ENCODE assay signal across 14 mouse cellular contexts in genomic region chr8:84553617-84554016, GRCm38 (mm10).
DNase-seq lines count a peak whose midpoint lies in the region; ATAC-seq and TF ChIP-seq lines count a peak whose summit lies in the region.
"Had no signal": no experiment of that assay in that cellular context is flagged by ENCODE, and none has a peak within 500 bp of the region (broad histone marks: within the 10 kb centered on the region; RNA-seq: fewer than 3 reads in every experiment).

No protein-coding gene starts in this region.

- peaks cover 57% of the 10 kb centered on the region for H3K4me1 ChIP-seq in cerebellum, adult 2 months (ENCODE audit: control insufficient read depth, insufficient read depth, low read length)
- peaks cover 18% of the 10 kb centered on the region for H3K4me1 ChIP-seq in forebrain, embryonic 15.5 days
- H3K4me1 ChIP-seq in forebrain, postnatal 0 days (ENCODE audit: insufficient read depth), result no peaks in the 10 kb centered on the region
- H3K4me1 ChIP-seq in hindbrain, postnatal 0 days (ENCODE audit: insufficient read depth, low read length), result no peaks in the 10 kb centered on the region; the same call in 1 of the 2 replicates
- H3K4me1 ChIP-seq in hindbrain, embryonic 11.5 days (replicated peaks; ENCODE audit: control insufficient read depth, insufficient read depth, low read length), result no peaks in the 10 kb centered on the region
- H3K4me1 ChIP-seq in neural tube, embryonic 14.5 days (ENCODE audit: control insufficient read depth, insufficient read depth, low read length), result no peaks in the 10 kb centered on the region
- H3K4me1 ChIP-seq: embryonic facial prominence, embryonic 10.5 days; embryonic facial prominence, embryonic 12.5 days had no signal

- TF ChIP-seq POLR2A in cerebellum, adult 2 months (IDR thresholded peaks at IDR 0.05; ENCODE audit: borderline replicate concordance, insufficient read depth, low read length), result no peak

- 0 out of 2 replicates have a peak overlapping the region, but pooled peaks have one; percentile 8 for H3K9ac ChIP-seq in forebrain, embryonic 15.5 days (replicated peaks)
- no peak overlapping the region for H3K9ac ChIP-seq in forebrain, postnatal 0 days
- no peak overlapping the region for H3K9ac ChIP-seq in hindbrain, postnatal 0 days (replicated peaks; ENCODE audit: low read length)
- no peak overlapping the region for H3K9ac ChIP-seq in hindbrain, embryonic 11.5 days (ENCODE audit: low read depth, low read length)
- H3K9ac ChIP-seq in neural tube, embryonic 14.5 days (replicated peaks; ENCODE audit: low read depth, low read length), result no peak overlapping the region
- H3K9ac ChIP-seq: embryonic facial prominence, embryonic 12.5 days had no signal

- no peak overlapping the region for H3K4me2 ChIP-seq in forebrain, embryonic 15.5 days (replicated peaks)
- no peak overlapping the region for H3K4me2 ChIP-seq in forebrain, postnatal 0 days (ENCODE audit: low read depth)
- no peak overlapping the region for H3K4me2 ChIP-seq in hindbrain, postnatal 0 days (ENCODE audit: low read depth, low read length)
- no peak overlapping the region for H3K4me2 ChIP-seq in hindbrain, embryonic 11.5 days (replicated peaks; ENCODE audit: low read depth, low read length)
- no peak overlapping the region for H3K4me2 ChIP-seq in neural tube, embryonic 14.5 days (ENCODE audit: low read depth, low read length)
- H3K4me2 ChIP-seq: embryonic facial prominence, embryonic 12.5 days had no signal

- no peak for TF ChIP-seq CTCF in cerebellum, adult 2 months (IDR thresholded peaks at IDR 0.05; ENCODE audit: borderline replicate concordance, insufficient read depth, low read depth, low read length)
- no peak for TF ChIP-seq CTCF in forebrain, postnatal 0 days (IDR thresholded peaks at IDR 0.05; ENCODE audit: low read depth)
- no peak for TF ChIP-seq CTCF in hindbrain, postnatal 0 days (IDR thresholded peaks at IDR 0.05; ENCODE audit: low read depth)

- H3K9me3 ChIP-seq in forebrain, embryonic 15.5 days, result no peaks in the 10 kb centered on the region
- H3K9me3 ChIP-seq in forebrain, postnatal 0 days (ENCODE audit: low read length), result no peaks in the 10 kb centered on the region
- H3K9me3 ChIP-seq in hindbrain, postnatal 0 days (ENCODE audit: low read length), result no peaks in the 10 kb centered on the region
- H3K9me3 ChIP-seq in hindbrain, embryonic 11.5 days (ENCODE audit: control insufficient read depth, low read length), result no peaks in the 10 kb centered on the region
- no peaks in the 10 kb centered on the region for H3K9me3 ChIP-seq in neural tube, embryonic 14.5 days (ENCODE audit: control insufficient read depth, low read length)
- H3K9me3 ChIP-seq: embryonic facial prominence, embryonic 10.5 days; embryonic facial prominence, embryonic 12.5 days; forebrain, embryonic 13.5 days; G1E had no signal

- no peaks in the 10 kb centered on the region for H3K27me3 ChIP-seq in cerebellum, adult 2 months (ENCODE audit: control insufficient read depth, insufficient read depth, low read length)
- H3K27me3 ChIP-seq in forebrain, embryonic 15.5 days, result peaks cover 22% of the 10 kb centered on the region
- peaks cover 11% of the 10 kb centered on the region; the same call in 1 of the 2 replicates for H3K27me3 ChIP-seq in forebrain, postnatal 0 days (ENCODE audit: insufficient read depth, low read length)
- peaks cover 5% of the 10 kb centered on the region; the same call in 1 of the 2 replicates for H3K27me3 ChIP-seq in hindbrain, postnatal 0 days (ENCODE audit: insufficient read depth, low read length)
- peaks cover 20% of the 10 kb centered on the region for H3K27me3 ChIP-seq in hindbrain, embryonic 11.5 days (ENCODE audit: control insufficient read depth, insufficient read depth, low read length)
- H3K27me3 ChIP-seq in neural tube, embryonic 14.5 days (ENCODE audit: control insufficient read depth, insufficient read depth, low read length), result peaks cover 21% of the 10 kb centered on the region

- no peak for ATAC-seq in cerebellum, adult (ENCODE audit: insufficient number of reproducible peaks, low FRiP score, low TSS enrichment)
- no peak for ATAC-seq in forebrain, embryonic 15.5 days (replicated peaks)
- no peak for ATAC-seq in forebrain, postnatal 0 days
- no peak for ATAC-seq in hindbrain, postnatal 0 days
- ATAC-seq in hindbrain, embryonic 11.5 days (ENCODE audit: low FRiP score), result no peak
- no peak for ATAC-seq in neural tube, embryonic 14.5 days (ENCODE audit: low read depth)
- ATAC-seq: activated CD4-positive, CD25-positive, alpha-beta regulatory T cell, adult 4 months; CD4-positive, CD25-positive, alpha-beta regulatory T cell, adult 4 months had no signal

- 7% methylated on average over 4 of the region's 4 CpGs for WGBS in cerebellum, adult 2 months
- WGBS in forebrain, embryonic 15.5 days, result 88% methylated on average over 4 of the region's 4 CpGs
- WGBS in forebrain, postnatal 0 days, result 81% methylated on average over 4 of the region's 4 CpGs
- WGBS in hindbrain, postnatal 0 days, result 86% methylated on average over 4 of the region's 4 CpGs
- WGBS in hindbrain, embryonic 11.5 days, result 85% methylated on average over 4 of the region's 4 CpGs
- 79% methylated on average over 4 of the region's 4 CpGs for WGBS in neural tube, embryonic 14.5 days

- DNase-seq in cerebellum, adult 2 months, result no peak
- no peak for DNase-seq in forebrain, postnatal 0 days
- DNase-seq in hindbrain, postnatal 0 days (ENCODE audit: low spot score), result no peak
- DNase-seq in hindbrain, embryonic 11.5 days (ENCODE audit: low spot score), result no peak
- DNase-seq in neural tube, embryonic 10.5 days (ENCODE audit: extremely low spot score, low spot score), result no peak

- H3K36me3 ChIP-seq in forebrain, embryonic 15.5 days, result peaks cover 5% of the 10 kb centered on the region; the same call in 1 of the 2 replicates
- H3K36me3 ChIP-seq in forebrain, postnatal 0 days (ENCODE audit: insufficient read depth), result peaks cover 26% of the 10 kb centered on the region; the same call in 1 of the 2 replicates
- H3K36me3 ChIP-seq in hindbrain, postnatal 0 days (ENCODE audit: insufficient read depth, low read length), result peaks cover 9% of the 10 kb centered on the region; the same call in 1 of the 2 replicates
- no peaks in the 10 kb centered on the region for H3K36me3 ChIP-seq in hindbrain, embryonic 11.5 days (ENCODE audit: control insufficient read depth, insufficient read depth, low read length)
- peaks cover 17% of the 10 kb centered on the region; the same call in 1 of the 2 replicates for H3K36me3 ChIP-seq in neural tube, embryonic 14.5 days (ENCODE audit: control insufficient read depth, insufficient read depth, low read length)
- H3K36me3 ChIP-seq: embryonic facial prominence, embryonic 10.5 days; embryonic facial prominence, embryonic 12.5 days; G1E had no signal

- H3K27ac ChIP-seq in cerebellum, adult 2 months (ENCODE audit: insufficient read depth, low read length), result peak overlapping the region; percentile 97
- H3K27ac ChIP-seq in forebrain, embryonic 15.5 days (replicated peaks), result no peak overlapping the region
- H3K27ac ChIP-seq in forebrain, postnatal 0 days (ENCODE audit: low read depth, low read length), result no peak overlapping the region
- peak overlapping the region; percentile 6; the same call in 1 of the 2 replicates for H3K27ac ChIP-seq in hindbrain, postnatal 0 days
- no peak overlapping the region for H3K27ac ChIP-seq in hindbrain, embryonic 11.5 days (ENCODE audit: low read depth, low read length)
- H3K27ac ChIP-seq in neural tube, embryonic 14.5 days (ENCODE audit: low read depth, low read length), result 0 out of 2 replicates have a peak overlapping the region, but pooled peaks have one; percentile 5
- H3K27ac ChIP-seq: embryonic facial prominence, embryonic 10.5 days; embryonic facial prominence, embryonic 12.5 days had no signal

- no peak overlapping the region for H3K4me3 ChIP-seq in cerebellum, adult 2 months (replicated peaks; ENCODE audit: insufficient read depth, low read depth, low read length)
- H3K4me3 ChIP-seq in forebrain, embryonic 15.5 days, result no peak overlapping the region
- no peak overlapping the region for H3K4me3 ChIP-seq in forebrain, postnatal 0 days (ENCODE audit: low read depth, low read length)
- no peak overlapping the region for H3K4me3 ChIP-seq in hindbrain, postnatal 0 days (ENCODE audit: low read length)
- H3K4me3 ChIP-seq in hindbrain, embryonic 11.5 days (ENCODE audit: low read depth, low read length), result no peak overlapping the region
- H3K4me3 ChIP-seq in neural tube, embryonic 14.5 days (ENCODE audit: low read depth, low read length), result no peak overlapping the region
- H3K4me3 ChIP-seq: embryonic facial prominence, embryonic 10.5 days; embryonic facial prominence, embryonic 12.5 days; forebrain, embryonic 13.5 days had no signal

Comparison
In these comparisons a context has a peak if more than half of its experiments do, and no peak if none do; other contexts are left out.
1. H3K27ac ChIP-seq: peak in cerebellum, adult 2 months (single experiment), hindbrain, postnatal 0 days (single experiment) and neural tube, embryonic 14.5 days (single experiment); none in forebrain, embryonic 15.5 days (single experiment), forebrain, postnatal 0 days (single experiment) and hindbrain, embryonic 11.5 days (single experiment).